26 mouse cellular contexts compared by ENCODE assay signal in genomic region chr2:164206676-164207075, GRCm38 (mm10). TPM values are rescaled to one million over a fixed set of nuclear protein-coding genes. Genes with fewer than 3 reads are reported as not detected.
DNase-seq lines count a peak whose midpoint lies in the region; ATAC-seq and TF ChIP-seq lines count a peak whose summit lies in the region.
"Had no signal": no experiment of that assay in that cellular context is flagged by ENCODE, and none has a peak within 500 bp of the region (broad histone marks: within the 10 kb centered on the region; RNA-seq: fewer than 3 reads in every experiment).

No protein-coding gene starts in this region.

- TF ChIP-seq CTCF in left cerebral cortex, adult 2 months (IDR thresholded peaks at IDR 0.05): no peak
- TF ChIP-seq CTCF in Patski (IDR thresholded peaks at IDR 0.05): no peak

- H3K27ac ChIP-seq in left cerebral cortex, adult 2 months: peak overlapping the region; percentile 45; the same call in 1 of the 2 replicates
- H3K27ac ChIP-seq: embryonic facial prominence, embryonic 13.5 days; hindbrain, embryonic 15.5 days; kidney, postnatal 0 days; midbrain, embryonic 12.5 days had no signal

- DNase-seq in left cerebral cortex, adult 2 months (ENCODE audit: extremely low spot score in 1 of 2, low spot score in 2 of 2): peak in 1 of 2 experiments; percentile 14
- DNase-seq in left cerebral cortex, postnatal 4 days: no peak
- DNase-seq in Patski (ENCODE audit: low read depth, low spot score): peak; percentile 9
- DNase-seq in cerebellum, adult 11-12 months: peak; percentile 84
- DNase-seq in cerebellum, postnatal 25 days: peak; percentile 70 to 77
- no peak for DNase-seq in spleen, postnatal 4 days (ENCODE audit: low spot score in 2 of 2)
- no peak for DNase-seq in spleen, adult 18-20 months
- DNase-seq: adrenal gland, postnatal 10 days; liver; lung, adult 2 months; lung, postnatal 4 days had no signal

- intact Hi-C loops in left cerebral cortex, adult 2 months (cut with DNase I): no loop called here
- intact Hi-C loops in left cerebral cortex, postnatal 4 days (cut with DNase I): no loop called here

- H3K4me3 ChIP-seq in left cerebral cortex, adult 2 months: no peak overlapping the region
- H3K4me3 ChIP-seq: embryonic facial prominence, embryonic 13.5 days; heart, embryonic 12.5 days; hindbrain, embryonic 15.5 days; midbrain, embryonic 12.5 days had no signal

- POLR2A ChIA-PET in Patski (lab: Charles Lee): no interaction called here

- in situ Hi-C loops in Patski (cut with MboI; ENCODE audit: low pct_unique_long_range_greater_than_20kb): no loop called here

- ATAC-seq in Patski: no peak
- ATAC-seq: CD4-positive, CD25-positive, alpha-beta regulatory T cell, adult 4 months; intestine, postnatal 0 days had no signal

- CTCF ChIA-PET in Patski (lab: Charles Lee): no interaction called here

- peaks cover 6% of the 10 kb centered on the region for H3K27me3 ChIP-seq in Patski
- H3K27me3 ChIP-seq: embryonic facial prominence, embryonic 13.5 days; heart, embryonic 12.5 days; hindbrain, embryonic 15.5 days; midbrain, embryonic 12.5 days had no signal

RNA-seq across cellular contexts. Expression of gene Wfdc15a, which starts 6.7 kb away (rescaled TPM):
- not detected for total RNA-seq in left cerebral cortex, adult 2 months (2021)
- total RNA-seq in left cerebral cortex, postnatal 4 days (2021): not detected
- not detected for polyA plus RNA-seq in Patski (2021)
- total RNA-seq: adrenal gland, postnatal 10 days; gastrocnemius, postnatal 4 days; heart, postnatal 25 days; layer of hippocampus, adult 8-10 months; left cerebral cortex, postnatal 14 days had no signal
- polyA plus RNA-seq: CD4-positive, CD25-positive, alpha-beta regulatory T cell, adult 4 months; embryonic facial prominence, embryonic 13.5 days; frontal cortex, adult 2 months; G1E; heart, embryonic 12.5 days; hindbrain, embryonic 15.5 days; intestine, postnatal 0 days; kidney, postnatal 0 days; lung, adult 2 months; midbrain, embryonic 12.5 days; neural tube, embryonic 14.5 days; stomach, embryonic 14.5 days had no signal

RNA-seq across cellular contexts. Expression of gene Wfdc15b, which starts 14.8 kb away (rescaled TPM):
- not detected for total RNA-seq in left cerebral cortex, adult 2 months (2021)
- not detected for total RNA-seq in left cerebral cortex, postnatal 4 days (2021)
- polyA plus RNA-seq in Patski (2021): not detected
- total RNA-seq: adrenal gland, postnatal 10 days; G1E; gastrocnemius, postnatal 4 days; heart, postnatal 25 days; layer of hippocampus, adult 8-10 months; left cerebral cortex, postnatal 14 days had no signal
- polyA plus RNA-seq: CD4-positive, CD25-positive, alpha-beta regulatory T cell, adult 4 months; embryonic facial prominence, embryonic 13.5 days; frontal cortex, adult 2 months; G1E; heart, embryonic 12.5 days; midbrain, embryonic 12.5 days; neural tube, embryonic 14.5 days had no signal

RNA-seq across cellular contexts. Expression of gene Wfdc12, which starts 16.3 kb away (rescaled TPM):
- total RNA-seq in left cerebral cortex, adult 2 months (2021): not detected
- total RNA-seq in left cerebral cortex, postnatal 4 days (2021): not detected
- not detected for polyA plus RNA-seq in Patski (2021)
- total RNA-seq: adrenal gland, postnatal 10 days; G1E; gastrocnemius, postnatal 4 days; heart, postnatal 25 days; layer of hippocampus, adult 8-10 months; left cerebral cortex, postnatal 14 days had no signal
- polyA plus RNA-seq: CD4-positive, CD25-positive, alpha-beta regulatory T cell, adult 4 months; embryonic facial prominence, embryonic 13.5 days; frontal cortex, adult 2 months; G1E; heart, embryonic 12.5 days; hindbrain, embryonic 15.5 days; intestine, postnatal 0 days; kidney, postnatal 0 days; midbrain, embryonic 12.5 days; neural tube, embryonic 14.5 days; stomach, embryonic 14.5 days had no signal

RNA-seq across cellular contexts. Expression of gene Wfdc5, which starts 24.1 kb away (rescaled TPM):
- total RNA-seq in left cerebral cortex, adult 2 months (2021): not detected
- total RNA-seq in left cerebral cortex, postnatal 4 days (2021): not detected
- 0.05 TPM for polyA plus RNA-seq in Patski (2021)
- total RNA-seq: adrenal gland, postnatal 10 days; gastrocnemius, postnatal 4 days; heart, postnatal 25 days; layer of hippocampus, adult 8-10 months; left cerebral cortex, postnatal 14 days had no signal
- polyA plus RNA-seq: CD4-positive, CD25-positive, alpha-beta regulatory T cell, adult 4 months; embryonic facial prominence, embryonic 13.5 days; frontal cortex, adult 2 months; G1E; heart, embryonic 12.5 days; hindbrain, embryonic 15.5 days; kidney, postnatal 0 days; midbrain, embryonic 12.5 days; neural tube, embryonic 14.5 days; stomach, embryonic 14.5 days had no signal

RNA-seq across cellular contexts. Expression of gene Svs2, which starts 31.6 kb away (rescaled TPM):
- not detected for total RNA-seq in left cerebral cortex, adult 2 months (2021)
- not detected for total RNA-seq in left cerebral cortex, postnatal 4 days (2021)
- not detected for polyA plus RNA-seq in Patski (2021)
- total RNA-seq: adrenal gland, postnatal 10 days; gastrocnemius, postnatal 4 days; heart, postnatal 25 days; layer of hippocampus, adult 8-10 months; left cerebral cortex, postnatal 14 days had no signal
- polyA plus RNA-seq: CD4-positive, CD25-positive, alpha-beta regulatory T cell, adult 4 months; embryonic facial prominence, embryonic 13.5 days; frontal cortex, adult 2 months; G1E; heart, embryonic 12.5 days; hindbrain, embryonic 15.5 days; intestine, postnatal 0 days; kidney, postnatal 0 days; lung, adult 2 months; midbrain, embryonic 12.5 days; neural tube, embryonic 14.5 days; stomach, embryonic 14.5 days had no signal

Comparison
In these comparisons a context has a peak if more than half of its experiments do, and no peak if none do; other contexts are left out.
1. DNase-seq: peak in Patski (single experiment), cerebellum, adult 11-12 months (single experiment) and cerebellum, postnatal 25 days (2 of 2); none in left cerebral cortex, postnatal 4 days (single experiment), spleen, postnatal 4 days (0 of 2) and spleen, adult 18-20 months (0 of 2).